Mouse (Mus musculus) CH12.LX (cell line): Measurements from ENCODE around the gene Olfr1280. TPM values are rescaled to one million over a fixed set of nuclear protein-coding genes. Genes with fewer than 3 reads are reported as not detected.

Experiments used
- DNase-seq: peaks from one replicate; pipeline ENCODE4 v3.0.0-alpha.2; 2013; ENCODE audit errors: extremely low read depth
- H3K27ac ChIP-seq: 2 replicates; pipeline ENCODE4 v1.5.1; 2012; ENCODE audit warnings: low read depth, mild to moderate bottlenecking, control low read depth, moderate library complexity; ENCODE audit not compliant: insufficient read depth
- H3K27me3 ChIP-seq: replicated peaks from 2 replicates; pipeline ENCODE3; 2012; ENCODE audit warnings: inconsistent platforms
- H3K36me3 ChIP-seq, 2 experiments: replicated peaks in 1 of 2; 2 replicates each; pipeline versions ENCODE3 to v1.6.1; 2012; ENCODE audit warnings: inconsistent platforms in 1 of 2, low read length in 1 of 2, mild to moderate bottlenecking in 1 of 2, mixed read lengths in 1 of 2, moderate library complexity in 1 of 2; ENCODE audit not compliant: control insufficient read depth in 1 of 2, insufficient read depth in 1 of 2
- H3K4me1 ChIP-seq, 2 experiments: 2 replicates each; pipeline ENCODE4 v1.6.1; 2012; ENCODE audit warnings: inconsistent platforms in 1 of 2, moderate library complexity in 1 of 2; ENCODE audit not compliant: insufficient read depth in 2 of 2, control insufficient read depth in 1 of 2
- H3K4me2 ChIP-seq: 2 replicates; pipeline ENCODE4 v1.6.1; 2012; ENCODE audit warnings: low read depth, mild to moderate bottlenecking, control low read depth; ENCODE audit not compliant: poor library complexity, insufficient read depth, severe bottlenecking
- H3K4me3 ChIP-seq, 3 experiments: fragments of 150-350 bp in 1 of 3; sonication (generic) in 1 of 3; replicated peaks in 1 of 3; 2 replicates each; pipeline versions ENCODE3 to v1.5.1; 2011 to 2012; ENCODE audit warnings: low read depth in 2 of 3, low read length in 2 of 3, mild to moderate bottlenecking in 2 of 3, moderate library complexity in 2 of 3, control low read depth in 1 of 3, improper control_type of control experiment in 1 of 3, inconsistent platforms in 1 of 3, mixed read lengths in 1 of 3; ENCODE audit not compliant: poor library complexity in 1 of 3
- H3K79me2 ChIP-seq: replicated peaks from 2 replicates; pipeline ENCODE4 v1.6.1; 2012; ENCODE audit warnings: mild to moderate bottlenecking, moderate library complexity; ENCODE audit not compliant: control insufficient read depth, poor library complexity, insufficient read depth, severe bottlenecking; ENCODE audit errors: extremely low read depth
- H3K9ac ChIP-seq: 2 replicates; pipeline ENCODE4 v1.6.1; 2012; ENCODE audit warnings: low read depth, mild to moderate bottlenecking, control low read depth, moderate library complexity; ENCODE audit not compliant: insufficient read depth
- H3K9me3 ChIP-seq: replicated peaks from 2 replicates; pipeline ENCODE3; 2012; ENCODE audit warnings: low read length, inconsistent platforms, mixed read lengths
- BHLHE40 ChIP-seq: IDR thresholded peaks from 2 replicates; pipeline ENCODE4 v1.6.1; 2011; ENCODE audit warnings: mild to moderate bottlenecking, low read depth, low read length, improper control_type of control experiment
- CHD2 ChIP-seq: IDR thresholded peaks from 2 replicates; pipeline ENCODE4 v1.6.1; 2011; ENCODE audit warnings: low read length, improper control_type of control experiment
- CTCF ChIP-seq, 2 experiments: IDR thresholded peaks in 1 of 2; conservative IDR thresholded peaks in 1 of 2; 2 replicates each; pipeline ENCODE4 v1.5.1; 2011 to 2012; ENCODE audit warnings: low read depth in 2 of 2, low read length in 2 of 2, improper control_type of control experiment in 1 of 2, inconsistent platforms in 1 of 2, mild to moderate bottlenecking in 1 of 2, moderate library complexity in 1 of 2
- E2F4 ChIP-seq: IDR thresholded peaks from 2 replicates; pipeline ENCODE4 v1.6.1; 2011; ENCODE audit warnings: low read depth, low read length, improper control_type of control experiment; ENCODE audit not compliant: insufficient replicate concordance
- EP300 ChIP-seq: IDR thresholded peaks from 2 replicates; pipeline ENCODE4 v1.6.1; 2011; ENCODE audit warnings: low read length, improper control_type of control experiment
- ETS1 ChIP-seq: conservative IDR thresholded peaks from 2 replicates; pipeline ENCODE4 v1.6.1; 2012; ENCODE audit warnings: low read depth, mild to moderate bottlenecking, inconsistent platforms, low read length, improper control_type of control experiment, moderate library complexity
- GABPA ChIP-seq: IDR thresholded peaks from 2 replicates; pipeline ENCODE4 v1.6.1; 2012; ENCODE audit warnings: low read depth, low read length, improper control_type of control experiment, inconsistent platforms; ENCODE audit not compliant: insufficient replicate concordance
- HCFC1 ChIP-seq: IDR thresholded peaks from 2 replicates; pipeline ENCODE4 v1.6.1; 2012; ENCODE audit warnings: low read depth, mild to moderate bottlenecking, inconsistent platforms, low read length, improper control_type of control experiment
- IRF4 ChIP-seq: IDR thresholded peaks from 2 replicates; pipeline ENCODE4 v1.6.1; 2014; ENCODE audit warnings: low read depth, mild to moderate bottlenecking, inconsistent platforms, low read length, improper control_type of control experiment
- JUN ChIP-seq: IDR thresholded peaks from 2 replicates; pipeline ENCODE4 v1.6.1; 2011; ENCODE audit warnings: low read depth, mild to moderate bottlenecking, low read length, improper control_type of control experiment, moderate library complexity; ENCODE audit not compliant: insufficient read depth
- JUND ChIP-seq: conservative IDR thresholded peaks from 2 replicates; pipeline ENCODE4 v1.6.1; 2011; ENCODE audit warnings: low read depth, low read length, improper control_type of control experiment
- KAT2A ChIP-seq: IDR thresholded peaks from 2 replicates; pipeline ENCODE4 v1.6.1; 2012; ENCODE audit warnings: low read length, improper control_type of control experiment, inconsistent platforms; ENCODE audit not compliant: insufficient replicate concordance
- MAX ChIP-seq: IDR thresholded peaks from 2 replicates; pipeline ENCODE4 v1.6.1; 2011; ENCODE audit warnings: low read length, improper control_type of control experiment
- MAZ ChIP-seq: IDR thresholded peaks from 2 replicates; pipeline ENCODE4 v1.6.1; 2012; ENCODE audit warnings: low read depth, mild to moderate bottlenecking, inconsistent platforms, low read length, improper control_type of control experiment, moderate library complexity
- MXI1 ChIP-seq: IDR thresholded peaks from 2 replicates; pipeline ENCODE4 v1.6.1; 2011; ENCODE audit warnings: mild to moderate bottlenecking, low read depth, low read length, improper control_type of control experiment
- NELFE ChIP-seq: IDR thresholded peaks from 2 replicates; pipeline ENCODE4 v1.6.1; 2011; ENCODE audit warnings: low read depth, low read length, improper control_type of control experiment
- NRF1 ChIP-seq: IDR thresholded peaks from 2 replicates; pipeline ENCODE4 v1.6.1; 2014; ENCODE audit warnings: low read depth, mild to moderate bottlenecking, inconsistent platforms, low read length, improper control_type of control experiment, moderate library complexity
- POLR2A ChIP-seq: IDR thresholded peaks from 2 replicates; pipeline ENCODE4 v1.6.1; 2011; ENCODE audit warnings: low read depth, mild to moderate bottlenecking, improper control_type of control experiment, low read length
- POLR2AphosphoS2 ChIP-seq: IDR thresholded peaks from 2 replicates; pipeline ENCODE4 v1.6.1; 2011; ENCODE audit warnings: low read depth, low read length, improper control_type of control experiment
- SIN3A ChIP-seq: IDR thresholded peaks from 2 replicates; pipeline ENCODE4 v1.6.1; 2012; ENCODE audit warnings: low read length, improper control_type of control experiment, inconsistent platforms
- TBP ChIP-seq: conservative IDR thresholded peaks from 2 replicates; pipeline ENCODE4 v1.6.1; 2011; ENCODE audit warnings: low read depth, low read length, improper control_type of control experiment
- TCF12 ChIP-seq: IDR thresholded peaks from 2 replicates; pipeline ENCODE4 v1.6.1; 2014; ENCODE audit warnings: low read depth, mild to moderate bottlenecking, inconsistent platforms, low read length, improper control_type of control experiment
- UBTF ChIP-seq: IDR thresholded peaks from 2 replicates; pipeline ENCODE4 v1.6.1; 2012; ENCODE audit warnings: low read depth, mild to moderate bottlenecking, inconsistent platforms, low read length, improper control_type of control experiment, moderate library complexity
- ZC3H11A ChIP-seq: IDR thresholded peaks from 2 replicates; pipeline ENCODE4 v1.6.1; 2012; ENCODE audit warnings: low read depth, mild to moderate bottlenecking, inconsistent platforms, low read length, improper control_type of control experiment
- ZKSCAN1 ChIP-seq: IDR thresholded peaks from 2 replicates; pipeline ENCODE4 v1.6.1; 2012; ENCODE audit warnings: low read depth, inconsistent platforms, low read length, improper control_type of control experiment, borderline replicate concordance
- ZMIZ1 ChIP-seq: IDR thresholded peaks from 2 replicates; pipeline ENCODE4 v1.6.1; 2012; ENCODE audit warnings: low read depth, mild to moderate bottlenecking, inconsistent platforms, low read length, improper control_type of control experiment
- dilution Hi-C: fragments of 300-500 bp; cut with MboI; formaldehyde crosslinking; loops from 2 replicates; pipeline ENCODE4 v1.14.3; 2020; ENCODE audit warnings: low sequenced_read_pairs; ENCODE audit not compliant: extremely low pct_unique_long_range_greater_than_20kb, extremely low pct_ligation_motif_present
- in situ Hi-C: fragments of 300-500 bp; cut with MboI; formaldehyde crosslinking; loops from 3 replicates; pipeline ENCODE4 v1.14.3; 2019; ENCODE audit warnings: low sequenced_read_pairs, low pct_ligation_motif_present, low pct_unique_long_range_greater_than_20kb, mixed read lengths
- polyA plus RNA-seq: library from polyadenylated mRNA; unstranded; fragments of >175 nt; gene quantifications from 2 replicates; pipeline ENCODE4 v1.2.1, GENCODE M21; 2012; ENCODE audit warnings: low read depth; ENCODE audit not compliant: insufficient read length
- total RNA-seq, 2 experiments: library from RNA; depleted of rRNA; stranded (reverse); fragments of 300-350 nt in 1 of 2; fragments of >200 nt in 1 of 2; gene quantifications; 2 replicates each; pipeline ENCODE4 v1.2.3; 2012 to 2014

Olfr1280 gene
- total and polyA plus RNA-seq, 3 experiments = not detected

DNA sequence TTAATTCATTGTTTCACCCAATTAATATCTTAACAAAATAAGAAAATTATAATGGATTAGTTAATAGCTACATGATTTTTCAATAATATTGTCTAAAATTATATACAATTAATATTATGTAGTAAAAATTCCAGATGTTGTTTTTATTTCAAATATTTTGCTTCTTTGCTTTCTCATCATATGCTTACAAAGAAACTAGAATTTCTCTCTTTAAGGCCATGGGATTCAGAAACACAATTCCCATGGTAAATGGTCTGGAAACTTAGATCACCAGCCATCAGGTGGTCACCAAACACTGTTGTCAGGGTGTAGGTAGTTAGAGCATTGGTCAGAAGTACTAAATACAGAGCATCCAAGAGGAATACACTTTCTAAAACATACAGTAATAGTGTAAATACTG lies 24.0 kb upstream of the Olfr1280 start, which contains the start of gene Olfr1278:
Gene Olfr1278 (plus strand): TSS at position 301 of the 400 bp plus-strand sequence.
- no peak for DNase-seq
- Histone ChIP-seq H3K9ac (no peak within 1 kb of the TSS), H3K36me3 (no peaks in the 10 kb centered on the region), H3K9me3 (peaks cover 7% of the 10 kb centered on the region), H3K4me2 (no peak within 1 kb of the TSS), H3K27me3 (no peaks in the 10 kb centered on the region), H3K27ac (no peak within 1 kb of the TSS), H3K4me3 (no peak within 1 kb of the TSS), H3K79me2 (no peaks in the 10 kb centered on the region), H3K4me1 (no peaks in the 10 kb centered on the region)
- in situ Hi-C loops (no loop called here), dilution Hi-C loops (no loop called here)
- TF ChIP-seq E2F4 (no peak), JUND (no peak), NELFE (no peak), ZKSCAN1 (no peak), BHLHE40 (no peak), SIN3A (no peak), MAX (no peak), KAT2A (no peak), UBTF (no peak), POLR2AphosphoS2 (no peak), JUN (no peak), POLR2A (no peak), ZMIZ1 (no peak), CHD2 (no peak), NRF1 (no peak), ETS1 (no peak), HCFC1 (no peak)

DNA sequence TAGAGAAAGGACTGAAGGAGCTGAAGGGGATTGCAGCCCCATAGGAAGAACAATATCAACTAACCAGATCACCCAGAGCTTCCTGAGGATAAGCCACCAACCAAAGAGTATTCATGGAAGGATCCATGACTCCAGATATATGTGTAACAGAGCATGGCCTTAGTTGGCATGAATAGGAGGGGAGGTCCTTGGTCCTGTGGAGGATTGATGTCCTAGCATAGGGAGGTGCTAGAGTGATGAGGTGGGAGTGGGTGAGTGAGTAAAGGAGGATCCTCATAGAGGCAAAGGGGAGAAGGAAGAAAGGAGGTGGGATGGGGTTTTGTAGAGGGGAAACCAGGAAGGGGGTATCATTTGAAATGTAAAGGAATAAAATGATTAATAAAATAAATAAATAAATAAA lies 15.3 kb upstream of the Olfr1280 start:
- H3K9ac ChIP-seq = no peak overlapping the region
- no peak overlapping the region for H3K4me3 ChIP-seq
- no peak for TF ChIP-seq GABPA
- TF ChIP-seq ZC3H11A = no peak
- no peak for TF ChIP-seq CTCF (conservative IDR thresholded peaks at IDR 0.05 in 1 of 2, IDR thresholded peaks at IDR 0.05 in 1 of 2; ENCODE audit: low read depth in 2 of 2, low read length in 2 of 2)
- no peak for TF ChIP-seq IRF4
- no peak for TF ChIP-seq MXI1
- no peak for TF ChIP-seq JUN
- no peak for TF ChIP-seq TBP
- TF ChIP-seq SIN3A = no peak
- no peak for TF ChIP-seq ETS1
- no peak for TF ChIP-seq MAX
- no peak for TF ChIP-seq EP300
- no peak for TF ChIP-seq JUND
- TF ChIP-seq POLR2AphosphoS2 = no peak
- TF ChIP-seq TCF12 = no peak
- no peak for TF ChIP-seq UBTF
- TF ChIP-seq CHD2 = no peak
- TF ChIP-seq MAZ = no peak
- TF ChIP-seq, all 38 proteins: peak for 0
- Histone ChIP-seq H3K79me2 (no peaks in the 10 kb centered on the region), H3K9me3 (peaks cover 17% of the 10 kb centered on the region), H3K4me1 (no peaks in the 10 kb centered on the region), H3K27ac (no peak overlapping the region), H3K36me3 (no peaks in the 10 kb centered on the region), H3K27me3 (no peaks in the 10 kb centered on the region), H3K4me2 (no peak overlapping the region)
- DNase-seq = no peak
- in situ Hi-C loops (no loop called here), dilution Hi-C loops (no loop called here)
